Mouse (Mus musculus) hindbrain, embryonic 11.5 days (tissue): Measurements from ENCODE around the gene Hmgcll1. TPM values are rescaled to one million over a fixed set of nuclear protein-coding genes. Genes with fewer than 3 reads are reported as not detected.
"Not testable (repeated sequence)": the region's sequence is repeated elsewhere in the genome, so short reads cannot be mapped to it uniquely, and the experiment has no call there.

Source experiments
- ATAC-seq: fragments of 200-750 bp; cut with Nextera tagmentation; 2 replicates; pipeline ENCODE4 v1.8.0; 2017; ENCODE audit warnings: mild to moderate bottlenecking, moderate TSS enrichment, moderate library complexity; ENCODE audit not compliant: low FRiP score
- DNase-seq: peaks from one replicate; pipeline ENCODE4 v3.0.0-alpha.2; 2015; ENCODE audit warnings: low spot score
- H3K27ac ChIP-seq: fragments of 300-500 bp; sonication (generic); 2 replicates; pipeline ENCODE4 v1.5.1; 2014; ENCODE audit warnings: mild to moderate bottlenecking, low read depth, low read length
- H3K27me3 ChIP-seq: fragments of 300-500 bp; sonication (generic); 2 replicates; pipeline ENCODE4 v1.6.1; 2014; ENCODE audit warnings: mild to moderate bottlenecking, low read length, moderate library complexity, mixed read lengths; ENCODE audit not compliant: control insufficient read depth, insufficient read depth
- H3K36me3 ChIP-seq: fragments of 300-500 bp; sonication (generic); 2 replicates; pipeline ENCODE4 v1.6.1; 2014; ENCODE audit warnings: mild to moderate bottlenecking, low read length, moderate library complexity, mixed read lengths; ENCODE audit not compliant: control insufficient read depth, insufficient read depth
- H3K4me1 ChIP-seq: fragments of 300-500 bp; sonication (generic); replicated peaks from 2 replicates; pipeline ENCODE4 v1.6.1; 2014; ENCODE audit warnings: low read length, mixed read lengths; ENCODE audit not compliant: control insufficient read depth, insufficient read depth
- H3K4me2 ChIP-seq: fragments of 300-500 bp; sonication (generic); replicated peaks from 2 replicates; pipeline ENCODE4 v1.6.1; 2014; ENCODE audit warnings: mild to moderate bottlenecking, low read depth, low read length
- H3K4me3 ChIP-seq: fragments of 300-500 bp; sonication (generic); 2 replicates; pipeline ENCODE4 v1.5.1; 2014; ENCODE audit warnings: low read depth, low read length
- H3K9ac ChIP-seq: fragments of 300-500 bp; sonication (generic); 2 replicates; pipeline ENCODE4 v1.6.1; 2014; ENCODE audit warnings: low read depth, low read length
- H3K9me3 ChIP-seq: fragments of 300-500 bp; sonication (generic); 2 replicates; pipeline ENCODE4 v1.6.1; 2016; ENCODE audit warnings: low read length; ENCODE audit not compliant: control insufficient read depth
- WGBS: fragments of 180-500 bp; shearing (Covaris S2); extraction: QIAGEN DNeasy Blood & Tissue Kit; methylation state at CpG from one replicate; pipeline ENCODE4 v1.1.7; 2014; 5-methylcytosine and 5-hydroxymethylcytosine counted together
- polyA plus RNA-seq: library from polyadenylated mRNA; unstranded; fragments of >200 nt; fragmentation: Nextera tagmentation; extraction: Ambion mirVana; gene quantifications from 2 replicates; pipeline ENCODE4 v1.2.1, GENCODE M21; 2014

Gene Hmgcll1
- polyA plus RNA-seq, 1 experiment from 2014 or later: 14.5 TPM

DNA sequence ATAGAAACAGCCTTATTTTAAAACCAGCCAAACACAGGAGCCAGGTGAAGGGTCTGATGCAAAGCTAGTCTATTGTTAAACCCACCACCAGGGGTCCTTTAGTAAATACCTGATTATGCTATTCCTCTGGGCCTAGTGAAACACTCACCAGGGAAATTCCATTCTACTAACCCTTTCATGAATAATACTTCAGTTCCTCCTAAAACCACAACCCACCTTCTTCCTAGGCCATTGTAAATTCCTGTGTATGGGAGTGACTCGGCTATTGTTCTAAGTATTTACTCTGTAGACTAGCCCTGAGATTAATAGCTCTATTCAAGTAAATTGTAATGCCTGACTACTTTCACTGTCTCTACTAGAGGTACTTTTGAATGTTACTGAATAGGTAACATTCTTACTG, 89.8 kb downstream of the Hmgcll1 start:
- not testable (repeated sequence) for H3K9ac ChIP-seq, H3K36me3 ChIP-seq, H3K27ac ChIP-seq, H3K4me3 ChIP-seq, ATAC-seq, H3K9me3 ChIP-seq, H3K4me1 ChIP-seq, H3K27me3 ChIP-seq, H3K4me2 ChIP-seq, DNase-seq
- 79% methylated on average over 1 of the region's 1 CpGs for WGBS

DNA sequence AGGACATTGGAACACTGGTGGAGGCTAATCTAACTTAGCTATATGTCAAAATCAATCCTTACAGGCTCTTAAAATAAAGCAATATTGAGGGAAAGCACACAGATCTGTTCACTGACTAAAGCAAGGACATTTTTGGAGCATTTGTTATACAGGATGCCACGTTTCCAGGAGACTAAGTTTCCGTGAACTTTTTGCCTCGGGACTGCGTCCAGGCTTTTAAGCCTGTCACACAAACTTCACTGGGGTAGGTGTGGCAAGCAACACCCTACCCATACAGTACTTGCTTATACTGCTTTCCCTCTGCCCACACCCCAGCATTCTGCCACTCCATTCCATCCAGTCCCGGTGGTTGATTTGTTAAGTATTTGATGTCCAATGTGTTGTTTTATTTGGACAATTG, 90.2 kb downstream of the Hmgcll1 start:
- WGBS: 89% methylated on average over 5 of the region's 5 CpGs
- DNase-seq (no peak), ATAC-seq (no peak)
- Histone ChIP-seq H3K4me3 (no peak overlapping the region), H3K36me3 (no peaks in the 10 kb centered on the region), H3K4me1 (no peaks in the 10 kb centered on the region), H3K27me3 (no peaks in the 10 kb centered on the region), H3K9ac (no peak overlapping the region), H3K9me3 (no peaks in the 10 kb centered on the region), H3K27ac (no peak overlapping the region), H3K4me2 (no peak overlapping the region)

DNA sequence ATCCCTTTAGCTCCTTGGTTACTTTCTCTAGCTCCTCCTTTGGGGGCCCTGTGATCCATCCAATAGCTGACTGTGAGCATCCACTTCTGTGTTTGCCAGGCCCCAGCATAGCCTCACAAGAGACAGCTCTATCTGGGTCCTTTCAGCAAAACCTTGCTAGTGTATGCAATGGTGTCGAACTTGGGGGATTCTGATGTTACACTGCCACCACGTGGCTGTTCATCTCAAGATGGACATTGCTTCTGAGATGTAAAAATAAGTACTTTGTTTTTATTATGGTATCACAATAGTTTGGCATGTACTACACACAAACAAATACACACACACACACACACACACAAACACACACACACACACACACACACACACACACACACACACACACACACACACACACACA, 108.2 kb downstream of the Hmgcll1 start:
- not testable (repeated sequence) for ATAC-seq, H3K4me2 ChIP-seq, H3K27ac ChIP-seq, H3K9me3 ChIP-seq, H3K27me3 ChIP-seq, H3K4me1 ChIP-seq, H3K9ac ChIP-seq, H3K36me3 ChIP-seq, H3K4me3 ChIP-seq
- WGBS: 0% methylated on average over 2 of the region's 2 CpGs
- DNase-seq: peak; percentile 69

DNA sequence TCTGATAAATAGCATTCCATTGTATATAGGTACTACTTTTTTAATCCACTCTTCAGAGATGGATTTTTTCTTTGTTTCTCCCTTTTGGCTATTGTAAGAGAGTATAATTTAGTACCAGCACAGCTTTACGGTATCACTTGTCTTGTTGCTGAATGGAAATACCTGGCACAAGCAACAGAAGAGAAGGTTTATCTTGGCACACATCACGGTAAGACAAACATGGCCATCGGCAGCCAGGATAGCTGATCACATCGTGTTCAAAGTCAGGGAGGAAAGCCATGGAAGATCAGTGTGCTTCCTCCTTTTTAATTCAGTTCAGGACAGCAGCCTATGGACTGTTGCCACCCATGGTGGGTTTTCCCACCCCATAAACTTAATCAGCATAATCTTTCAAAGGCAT, 109.6 kb downstream of the Hmgcll1 start:
- Histone ChIP-seq H3K4me3 (no peak overlapping the region), H3K9ac (no peak overlapping the region), H3K36me3 (no peaks in the 10 kb centered on the region), H3K27ac (no peak overlapping the region), H3K27me3 (no peaks in the 10 kb centered on the region), H3K4me1 (no peaks in the 10 kb centered on the region), H3K9me3 (no peaks in the 10 kb centered on the region), H3K4me2 (no peak overlapping the region)
- DNase-seq (no peak), ATAC-seq (no peak)
- 81% methylated on average over 4 of the region's 4 CpGs for WGBS

DNA sequence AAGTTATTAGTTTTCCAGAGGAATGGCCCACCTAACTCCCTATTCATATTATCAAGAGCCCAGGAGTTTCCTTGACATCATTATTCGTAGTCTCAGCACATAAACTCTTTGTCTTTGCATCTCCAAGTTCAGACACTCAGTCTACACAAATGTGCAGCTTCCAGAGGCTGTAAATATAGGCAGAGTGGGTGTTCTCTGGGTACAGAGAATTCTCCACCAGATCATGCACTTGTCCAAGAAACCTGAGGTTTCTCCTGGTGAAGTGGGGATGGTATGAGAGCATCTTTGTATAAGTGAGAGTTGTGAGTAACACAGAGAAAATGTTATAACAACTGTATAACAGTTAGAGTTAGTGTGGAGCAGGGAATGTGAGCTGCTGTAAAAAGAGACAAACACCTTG, 114.7 kb downstream of the Hmgcll1 start:
- ATAC-seq: no peak
- H3K4me2 ChIP-seq: no peak overlapping the region
- no peak overlapping the region for H3K9ac ChIP-seq
- H3K4me3 ChIP-seq: no peak overlapping the region
- no peak overlapping the region for H3K27ac ChIP-seq
- H3K36me3 ChIP-seq: no peaks in the 10 kb centered on the region
- H3K4me1 ChIP-seq: no peaks in the 10 kb centered on the region
- H3K9me3 ChIP-seq: no peaks in the 10 kb centered on the region
- no peaks in the 10 kb centered on the region for H3K27me3 ChIP-seq
- WGBS: 77% methylated on average over 1 of the region's 1 CpGs
- no peak for DNase-seq

DNA sequence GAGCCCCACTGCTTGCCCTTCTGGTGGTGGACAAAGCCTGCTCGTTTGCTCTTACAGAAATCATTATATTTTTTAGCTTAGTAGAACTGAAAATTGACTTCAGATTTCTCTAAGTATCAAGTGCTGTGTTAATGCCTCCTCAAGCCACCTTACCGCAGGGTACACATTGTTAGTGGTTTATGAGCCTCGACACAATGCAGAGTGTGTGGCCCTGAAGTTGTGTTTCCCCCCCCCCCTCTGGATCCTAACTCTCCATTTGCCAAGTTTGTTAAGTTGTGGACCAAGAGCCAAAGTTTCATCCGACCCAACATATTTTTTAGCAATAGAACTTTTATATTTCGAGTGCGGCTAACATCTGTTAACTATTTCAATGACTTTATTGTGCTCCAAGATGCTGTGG, 119.4 kb downstream of the Hmgcll1 start:
- Histone ChIP-seq H3K36me3 (no peaks in the 10 kb centered on the region), H3K9ac (no peak overlapping the region), H3K9me3 (no peaks in the 10 kb centered on the region), H3K27me3 (no peaks in the 10 kb centered on the region), H3K27ac (no peak overlapping the region), H3K4me1 (no peaks in the 10 kb centered on the region), H3K4me3 (no peak overlapping the region), H3K4me2 (no peak overlapping the region)
- WGBS: 94% methylated on average over 6 of the region's 6 CpGs
- DNase-seq (no peak), ATAC-seq (no peak)

DNA sequence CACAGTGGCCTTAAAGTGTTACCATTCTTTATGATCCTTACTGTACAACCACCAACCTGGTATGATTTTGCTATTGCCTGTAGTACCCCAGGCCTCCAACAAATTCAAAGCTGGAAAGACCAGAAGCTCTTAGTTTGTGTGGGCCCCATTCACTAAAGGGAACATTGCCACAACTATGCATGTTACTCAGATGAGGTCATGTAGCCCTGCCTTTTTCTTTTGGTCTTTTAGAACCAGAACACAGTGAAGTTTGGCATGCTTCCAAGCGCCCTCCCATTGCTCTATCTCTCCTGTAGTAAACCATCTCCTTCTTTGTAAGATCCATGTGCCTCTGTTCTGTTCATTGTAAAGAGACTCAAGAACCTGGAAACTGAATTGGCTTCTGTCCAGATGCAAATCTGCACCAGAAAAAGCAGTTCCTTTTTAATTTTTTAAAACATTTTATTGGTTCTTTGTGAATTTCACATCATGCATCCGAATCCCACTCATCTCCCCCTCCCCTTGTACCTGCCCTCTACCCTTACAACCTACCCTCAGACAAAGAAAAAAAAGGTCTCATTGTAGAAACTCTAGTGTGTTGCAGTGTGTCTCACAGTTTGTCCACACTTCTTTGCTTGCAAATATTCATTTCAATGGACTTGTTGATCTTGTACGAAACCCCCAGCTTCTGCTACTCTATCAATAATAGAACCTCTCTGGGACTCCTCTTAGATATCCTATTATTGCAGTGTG, 123.9 kb downstream of the Hmgcll1 start:
- no peak for ATAC-seq
- Histone ChIP-seq H3K4me3 (no peak overlapping the region), H3K36me3 (no peaks in the 10 kb centered on the region), H3K4me2 (no peak overlapping the region), H3K27me3 (no peaks in the 10 kb centered on the region), H3K9ac (no peak overlapping the region), H3K27ac (no peak overlapping the region), H3K4me1 (no peaks in the 10 kb centered on the region), H3K9me3 (no peaks in the 10 kb centered on the region)
- WGBS: 81% methylated on average over 3 of the region's 3 CpGs
- no peak for DNase-seq

DNA sequence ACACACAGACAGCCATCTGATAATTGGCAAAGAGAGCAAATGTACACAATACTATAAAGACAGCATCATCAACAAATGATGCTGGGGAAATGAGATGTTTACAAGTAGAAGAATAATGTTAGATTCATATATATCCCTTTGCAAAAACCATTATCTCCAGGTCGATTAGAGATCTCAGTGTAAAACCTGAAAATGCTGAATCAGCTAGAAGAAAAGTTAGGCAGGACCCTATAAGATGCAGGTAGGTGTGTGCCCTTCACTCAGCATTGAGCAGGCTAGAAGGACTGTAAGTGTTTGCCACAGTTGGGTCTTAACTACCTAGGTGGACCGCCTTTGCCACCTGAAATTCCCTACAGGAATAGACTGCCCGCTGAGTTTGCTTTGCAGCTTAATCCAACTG, 130.9 kb downstream of the Hmgcll1 start:
- Histone ChIP-seq H3K4me3 (no peak overlapping the region), H3K4me1 (no peaks in the 10 kb centered on the region), H3K36me3 (no peaks in the 10 kb centered on the region), H3K27ac (no peak overlapping the region), H3K9me3 (no peaks in the 10 kb centered on the region), H3K9ac (no peak overlapping the region), H3K4me2 (no peak overlapping the region), H3K27me3 (no peaks in the 10 kb centered on the region)
- ATAC-seq (no peak), DNase-seq (no peak)
- 73% methylated on average over 3 of the region's 3 CpGs for WGBS

DNA sequence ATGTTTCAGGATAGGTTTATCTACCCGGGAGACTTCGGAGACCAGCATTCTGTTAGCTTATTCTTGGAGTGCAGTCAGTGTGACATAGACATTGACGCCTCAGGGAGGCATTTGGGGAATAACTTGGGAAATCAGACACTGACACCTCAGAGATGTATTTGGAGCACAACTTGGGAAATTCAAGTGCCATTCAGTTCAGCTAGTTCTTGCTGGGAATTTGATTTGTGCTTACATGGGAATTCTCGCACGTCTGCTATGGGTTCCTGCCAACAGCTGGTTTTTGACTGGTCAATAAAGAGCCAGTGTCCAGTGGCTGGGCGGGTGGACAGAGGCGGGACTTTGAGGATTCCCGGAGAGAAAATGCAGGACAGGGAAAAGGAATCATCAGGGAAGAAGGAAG, 147.8 kb downstream of the Hmgcll1 start:
- ATAC-seq: no peak
- no peak overlapping the region for H3K4me3 ChIP-seq
- H3K36me3 ChIP-seq: no peaks in the 10 kb centered on the region
- no peaks in the 10 kb centered on the region for H3K27me3 ChIP-seq
- no peak for DNase-seq
- no peaks in the 10 kb centered on the region for H3K4me1 ChIP-seq
- 69% methylated on average over 8 of the region's 8 CpGs for WGBS
- H3K9me3 ChIP-seq: no peaks in the 10 kb centered on the region
- no peak overlapping the region for H3K4me2 ChIP-seq
- no peak overlapping the region for H3K9ac ChIP-seq
- H3K27ac ChIP-seq: no peak overlapping the region
